Mouse (Mus musculus) A20 (cell line): ENCODE results near the gene Nkg7.

Experiments
- DNase-seq: peaks from one replicate; pipeline ENCODE4 v3.0.0-alpha.2; 2011; ENCODE audit warnings: low read depth, low spot score

The Nkg7 gene

DNA sequence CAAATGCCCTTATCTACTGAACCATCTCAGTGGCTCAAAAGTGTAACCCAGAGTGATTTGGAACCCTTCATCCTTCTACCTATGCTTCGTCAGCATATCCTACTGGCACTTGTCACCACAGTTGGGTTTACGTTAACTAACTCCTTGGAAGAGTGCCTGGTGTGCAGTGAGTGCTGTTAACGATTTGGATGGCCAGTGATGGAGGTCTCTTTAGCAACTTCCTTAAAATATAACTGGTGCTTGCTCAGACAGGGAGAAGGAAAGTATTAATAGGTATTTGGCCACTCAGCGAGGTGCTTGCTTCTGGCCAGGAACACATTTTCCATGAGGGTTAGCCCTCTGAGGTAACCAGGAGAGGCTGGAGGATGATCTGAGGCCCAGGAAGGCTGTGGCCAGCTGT is 10.9 kb downstream of the Nkg7 start:
- DNase-seq = no peak

DNA sequence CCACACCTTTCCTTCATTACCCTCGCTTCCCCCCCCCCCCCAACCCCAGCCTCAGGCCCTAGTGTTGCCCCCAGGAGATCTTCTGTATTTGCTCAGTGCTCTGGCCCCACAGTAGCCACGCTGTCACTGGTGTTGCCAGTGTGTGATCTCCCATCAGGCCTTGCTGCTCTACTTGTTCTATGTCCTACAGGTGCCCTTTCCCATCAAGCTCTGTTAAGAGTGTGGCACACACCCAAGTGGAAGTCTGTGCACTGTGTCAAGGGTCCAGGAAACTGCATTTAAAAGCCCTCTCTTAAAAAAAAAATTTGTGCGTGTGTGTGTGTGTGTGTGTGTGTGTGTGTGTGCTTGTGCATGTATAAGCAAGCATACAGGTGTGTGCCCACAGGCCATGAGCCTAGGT is 11.4 kb downstream of the Nkg7 start:
- DNase-seq = no peak

DNA sequence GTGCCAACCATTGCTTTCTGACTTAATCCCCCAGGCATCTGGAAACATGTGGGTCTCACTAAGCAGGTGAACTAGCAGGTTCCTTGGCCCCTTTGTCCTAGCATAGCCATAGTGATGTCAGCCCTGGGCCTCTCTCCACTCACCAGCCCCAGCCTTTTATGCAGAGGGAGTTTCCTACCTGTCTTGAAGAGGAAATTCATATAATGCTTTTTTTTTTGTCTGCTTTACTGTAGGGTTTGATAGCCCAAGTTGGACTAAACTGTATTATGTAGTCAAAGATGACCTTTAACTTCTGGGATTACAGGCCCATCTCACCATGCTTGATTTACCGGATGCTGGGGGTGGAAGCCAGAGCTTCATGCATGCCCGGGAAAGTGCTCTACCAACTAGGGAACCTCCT is 12.9 kb downstream of the Nkg7 start:
- DNase-seq = no peak

DNA sequence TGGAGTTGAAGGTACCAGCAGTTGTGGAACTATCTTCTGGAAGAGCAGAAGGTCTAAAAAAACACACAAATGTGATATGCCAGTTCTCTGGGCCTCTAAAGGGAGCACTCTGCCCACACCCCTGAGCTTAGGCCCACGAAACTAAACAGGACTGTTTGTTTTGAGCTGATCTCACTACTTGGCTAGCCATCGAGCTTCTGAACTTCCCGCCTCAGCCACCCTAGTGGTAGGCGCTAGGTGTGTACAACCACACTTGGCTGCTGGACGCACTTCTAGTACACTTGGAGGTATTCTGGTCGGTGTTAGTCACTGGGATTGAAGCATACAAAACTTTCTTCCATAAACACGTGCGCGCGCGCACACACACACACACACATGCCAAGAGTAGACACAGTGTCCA is 14.9 kb downstream of the Nkg7 start:
- no peak for DNase-seq

DNA sequence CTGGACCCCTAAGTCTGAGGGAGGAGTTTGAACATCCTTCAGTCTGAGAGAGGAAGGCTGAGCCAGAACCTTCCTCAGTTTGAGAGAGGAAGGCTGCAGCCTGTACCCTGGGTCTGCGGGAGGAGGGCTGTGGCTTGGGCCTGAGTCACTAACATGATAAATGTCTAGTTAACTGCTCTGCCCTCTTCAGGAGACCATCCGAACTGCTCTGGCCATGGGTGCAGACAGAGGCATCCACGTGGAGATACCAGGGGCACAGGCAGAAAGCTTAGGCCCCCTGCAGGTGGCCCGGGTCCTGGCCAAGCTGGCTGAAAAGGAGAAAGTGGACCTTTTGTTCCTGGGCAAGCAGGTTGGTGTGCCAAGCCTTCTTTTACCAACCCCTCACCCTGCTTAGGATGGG is 15.7 kb downstream of the Nkg7 start:
- DNase-seq = peak; percentile 30

DNA sequence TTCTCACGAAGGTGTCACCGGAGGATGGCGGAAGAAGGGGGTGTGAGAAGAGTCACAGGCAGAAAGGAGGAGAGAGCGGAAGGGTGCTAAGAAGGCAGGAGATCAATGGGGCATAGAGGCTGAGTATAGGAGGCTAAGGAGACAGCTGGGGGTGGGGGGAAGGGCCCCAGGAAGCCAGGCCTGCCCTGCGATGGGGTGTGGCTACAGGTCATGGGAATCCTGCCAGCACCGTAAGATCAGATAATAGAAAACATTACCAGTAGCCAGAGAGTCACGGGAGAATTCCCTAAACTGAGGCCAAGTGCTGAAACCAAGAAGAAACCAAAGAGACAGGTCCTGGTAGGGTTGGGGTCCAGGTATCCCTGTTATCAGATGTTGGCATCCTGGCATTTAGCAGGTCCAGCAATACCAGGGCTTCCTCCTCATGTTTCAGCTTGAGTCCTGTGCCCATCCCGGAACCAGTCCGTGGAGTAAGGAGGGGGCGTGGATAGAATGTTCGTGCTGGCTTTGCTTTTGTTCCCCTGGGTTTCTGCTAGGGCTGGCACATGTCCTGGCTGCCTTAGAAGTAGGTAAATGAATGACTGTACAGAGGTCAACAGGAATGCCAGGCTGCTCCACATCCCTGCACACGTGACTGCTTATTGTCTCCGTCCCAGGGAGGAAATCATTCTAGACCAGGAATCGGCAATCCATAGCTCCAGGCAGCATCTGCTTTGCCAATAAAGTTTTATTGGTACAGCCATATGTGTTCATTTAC is 16.9 kb downstream of the Nkg7 start:
- no peak for DNase-seq

DNA sequence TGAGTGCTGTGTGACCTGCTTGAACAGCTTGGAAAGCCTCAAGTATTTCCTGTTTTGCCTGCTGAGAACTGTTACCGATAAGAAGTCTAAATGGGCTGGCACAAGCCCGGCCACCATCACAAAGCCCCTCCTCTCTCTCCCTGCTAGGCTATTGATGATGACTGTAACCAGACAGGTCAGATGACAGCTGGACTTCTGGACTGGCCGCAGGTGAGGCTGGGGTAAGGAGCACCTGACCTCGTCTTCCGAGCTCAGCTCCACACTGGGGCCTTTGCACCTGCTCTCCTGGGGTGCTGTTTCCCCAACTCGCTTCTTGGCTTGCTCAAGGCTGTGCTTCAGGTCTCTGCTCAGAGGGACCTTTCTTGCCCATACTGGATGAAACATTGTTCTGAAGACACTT is 17.5 kb downstream of the Nkg7 start:
- DNase-seq = no peak

DNA sequence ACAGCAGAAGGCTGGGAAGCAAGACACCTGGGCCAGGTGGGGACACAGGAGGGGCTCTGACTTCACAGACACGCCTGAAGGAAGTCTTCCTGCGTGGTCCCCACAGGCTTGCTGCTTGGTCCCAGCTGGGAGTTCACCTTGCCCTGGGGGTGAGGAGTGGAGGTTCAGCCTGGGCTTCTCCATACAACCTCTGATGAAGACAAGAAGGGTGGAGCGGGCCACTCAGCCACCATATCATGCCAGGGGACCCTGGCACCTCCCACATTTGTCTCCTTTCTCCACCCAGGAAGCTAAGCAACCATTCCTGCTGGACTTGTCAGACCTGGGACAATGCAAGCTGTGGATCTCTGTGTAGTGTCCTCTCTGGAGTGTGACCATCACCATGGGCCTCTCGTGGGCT is 26.0 kb downstream of the Nkg7 start, which contains the start of gene Vsig10l:
TSS of gene Vsig10l (plus strand) at position 301 of the 400 bp plus-strand sequence.
- DNase-seq = no peak

DNA sequence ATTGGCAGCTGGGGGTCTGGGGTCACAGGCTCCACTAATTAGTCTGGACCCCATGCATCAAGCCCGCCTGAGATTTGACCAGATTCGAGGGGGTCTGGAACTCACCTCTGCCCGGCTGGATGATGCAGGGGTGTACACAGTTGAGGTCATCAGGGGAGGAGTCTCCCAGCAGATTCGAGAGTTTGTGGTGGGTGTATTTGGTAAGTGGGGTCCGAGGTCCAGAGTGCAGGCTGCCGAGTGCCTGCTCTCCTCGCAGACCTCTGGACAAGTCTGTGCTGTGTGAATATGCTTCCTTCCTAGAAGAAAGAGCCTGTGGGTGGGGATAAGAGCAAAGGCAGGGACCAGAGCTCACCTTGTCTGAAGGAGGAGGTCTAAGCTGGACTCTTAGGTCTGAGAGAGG is 27.1 kb downstream of the Nkg7 start:
- DNase-seq = no peak

DNA sequence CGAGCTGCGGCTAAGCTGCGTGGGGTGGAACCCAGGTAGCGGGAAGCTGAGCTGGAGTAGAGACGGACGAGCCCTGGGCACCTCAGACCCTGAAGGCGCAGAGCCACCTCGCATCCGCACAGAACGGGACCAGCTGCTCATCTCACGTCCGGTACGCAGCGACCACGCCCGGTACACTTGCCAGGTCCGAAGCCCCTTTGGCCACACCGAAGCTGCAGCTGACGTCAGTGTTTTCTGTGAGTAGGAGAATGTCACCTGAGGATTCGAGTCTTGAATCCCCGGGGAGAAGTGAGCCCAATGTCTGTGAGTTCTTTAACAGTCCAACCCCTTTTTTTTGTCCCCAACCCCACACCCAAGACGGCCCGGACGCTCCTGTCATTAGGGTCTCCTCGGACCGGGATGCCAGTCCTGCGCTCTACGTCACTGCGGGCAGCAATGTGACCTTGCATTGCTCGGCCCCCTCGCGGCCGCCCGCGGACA is 28.0 kb downstream of the Nkg7 start:
- no peak for DNase-seq

DNA sequence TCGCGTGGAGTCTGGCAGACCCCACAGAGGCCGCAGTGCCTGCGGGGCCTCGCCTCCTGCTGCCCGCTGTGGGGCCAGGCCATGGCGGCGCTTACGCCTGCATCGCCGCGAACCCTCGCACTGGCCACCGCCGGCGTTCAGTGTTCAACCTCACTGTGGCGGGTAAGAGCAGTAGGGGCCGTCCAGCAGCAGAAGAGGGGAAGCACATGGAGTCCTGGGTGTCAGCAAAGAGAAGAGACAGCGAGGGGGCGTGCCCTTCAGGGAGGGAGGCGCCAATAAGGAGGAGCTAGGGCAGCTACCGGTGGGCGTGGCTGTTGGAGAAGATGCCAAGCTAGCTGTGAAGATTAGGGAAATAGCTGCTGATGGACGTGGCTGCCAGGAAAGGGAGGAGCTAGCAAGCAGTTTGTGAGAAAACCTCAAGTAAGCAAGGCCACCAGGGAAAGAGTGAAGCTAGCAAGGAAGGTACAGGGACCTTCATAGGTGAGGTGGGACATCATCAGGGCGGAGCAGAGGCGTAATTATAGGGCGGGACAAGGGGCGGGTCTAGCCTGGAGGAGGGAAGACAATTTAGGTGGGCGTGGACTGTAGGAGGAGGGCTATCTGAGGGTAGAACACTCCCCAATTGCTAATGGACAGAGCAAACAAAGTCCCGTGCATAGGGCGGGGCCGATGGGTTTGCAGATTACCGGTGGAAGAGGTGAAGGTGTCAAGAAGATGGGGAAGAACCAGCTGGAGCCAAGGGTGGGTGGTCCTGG is 28.6 kb downstream of the Nkg7 start:
- peak; percentile 98 for DNase-seq

DNA sequence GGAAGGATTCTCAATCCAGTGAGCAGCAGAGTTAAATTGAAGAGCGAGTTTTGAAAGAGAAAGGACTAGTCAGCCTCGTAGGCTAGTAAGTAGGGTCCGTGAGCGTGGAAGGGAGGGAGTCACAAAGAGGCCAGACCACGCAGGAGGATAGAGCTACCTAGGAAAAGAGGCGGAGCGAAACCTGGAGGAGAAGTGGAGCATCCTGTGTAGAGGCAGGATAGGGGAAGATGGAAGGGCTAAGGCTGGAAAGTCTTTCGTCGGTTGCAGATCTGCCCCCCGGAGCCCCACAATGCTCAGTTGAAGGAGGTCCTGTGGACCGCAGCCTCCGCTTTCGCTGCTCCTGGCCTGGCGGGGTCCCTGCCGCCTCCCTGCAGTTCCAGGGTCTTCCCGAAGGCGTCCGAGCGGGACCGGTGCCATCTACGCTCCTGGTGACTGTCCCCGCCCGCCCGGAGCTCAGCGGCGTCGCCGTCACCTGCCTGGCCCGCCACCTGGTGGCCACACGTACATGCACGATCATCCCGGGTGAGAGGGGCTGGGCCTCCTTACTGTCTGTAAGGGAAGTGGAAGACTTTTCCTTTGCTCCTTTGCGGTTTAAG is 29.3 kb downstream of the Nkg7 start:
- DNase-seq = peak; percentile 86

DNA sequence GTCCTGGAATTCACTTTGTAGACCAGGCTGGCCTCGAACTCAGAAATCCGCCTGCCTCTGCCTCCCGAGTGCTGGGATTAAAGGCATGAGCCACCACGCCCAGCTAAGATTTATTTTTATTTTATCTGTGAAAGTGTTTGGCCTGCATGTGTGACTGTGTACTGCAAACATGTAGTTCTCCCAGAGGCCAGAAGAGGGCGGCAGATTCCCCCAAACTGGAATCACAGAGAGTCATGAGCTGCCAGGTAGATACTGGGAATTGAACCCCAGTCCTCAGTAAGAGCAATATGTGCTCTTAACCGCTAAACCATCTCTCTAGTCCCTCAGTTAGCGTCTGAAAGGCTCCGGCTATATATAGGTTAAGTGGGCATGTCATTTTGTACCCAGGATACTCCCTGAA is 33.5 kb downstream of the Nkg7 start:
- DNase-seq = peak; percentile 65

DNA sequence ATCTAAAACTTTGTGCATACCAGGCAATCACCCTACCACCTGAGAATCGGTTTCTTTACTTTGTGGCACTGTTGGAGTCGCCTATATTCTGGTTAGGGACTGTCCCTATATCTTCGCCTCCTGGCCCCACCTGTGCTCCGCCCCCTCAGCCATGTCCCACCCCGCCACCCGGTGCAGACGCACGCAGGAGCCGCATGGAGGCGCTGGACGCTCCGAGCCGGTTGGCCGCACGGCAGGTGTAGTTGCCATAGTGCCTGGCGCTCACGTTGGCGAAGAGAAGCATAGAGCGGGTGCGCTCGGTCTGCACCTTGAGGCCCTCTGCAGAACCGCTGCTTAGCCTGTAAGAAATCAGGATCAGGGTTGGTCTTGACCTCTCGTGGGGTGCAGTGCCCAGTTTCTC is 38.8 kb downstream of the Nkg7 start:
- DNase-seq = peak; percentile 88

DNA sequence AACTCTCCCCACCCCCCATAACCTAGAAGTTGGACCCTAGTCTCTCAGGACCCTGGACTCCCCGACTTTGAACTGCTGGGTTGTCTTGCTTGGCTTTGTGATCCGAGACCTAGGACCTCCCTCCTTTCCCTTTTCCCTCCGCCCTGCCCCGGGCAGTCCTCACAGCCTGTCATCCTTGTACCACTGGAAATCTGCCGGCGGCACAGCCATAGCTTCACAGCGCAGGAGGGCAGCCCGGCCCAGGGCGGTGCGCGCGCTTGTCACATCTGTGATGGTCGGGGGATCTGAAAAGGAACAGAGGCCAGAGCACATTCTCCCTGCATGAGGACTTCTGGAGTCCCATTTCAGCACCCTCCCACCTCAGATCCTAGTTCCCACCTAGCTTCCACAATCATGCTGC is 39.5 kb downstream of the Nkg7 start:
- no peak for DNase-seq

DNA sequence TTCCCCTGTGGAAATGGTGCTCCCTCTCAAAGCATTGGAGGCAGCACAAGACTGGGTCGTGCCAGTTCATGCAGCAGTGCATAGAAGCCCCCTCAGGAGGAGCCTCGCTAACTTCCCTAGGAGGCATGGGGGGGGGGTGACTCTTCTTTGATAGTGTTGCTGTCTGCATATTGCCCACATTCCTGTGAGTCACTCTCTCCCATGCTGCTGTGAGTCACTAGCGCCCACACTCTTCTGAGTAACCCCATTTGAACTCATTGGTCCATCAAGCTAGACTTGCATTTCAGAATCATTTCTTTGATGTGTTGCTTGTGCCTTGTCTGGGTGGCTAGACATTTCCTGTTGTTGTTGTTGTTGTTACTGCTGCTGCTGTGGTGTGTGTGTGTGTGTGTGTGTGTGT is 44.3 kb downstream of the Nkg7 start:
- no peak for DNase-seq

DNA sequence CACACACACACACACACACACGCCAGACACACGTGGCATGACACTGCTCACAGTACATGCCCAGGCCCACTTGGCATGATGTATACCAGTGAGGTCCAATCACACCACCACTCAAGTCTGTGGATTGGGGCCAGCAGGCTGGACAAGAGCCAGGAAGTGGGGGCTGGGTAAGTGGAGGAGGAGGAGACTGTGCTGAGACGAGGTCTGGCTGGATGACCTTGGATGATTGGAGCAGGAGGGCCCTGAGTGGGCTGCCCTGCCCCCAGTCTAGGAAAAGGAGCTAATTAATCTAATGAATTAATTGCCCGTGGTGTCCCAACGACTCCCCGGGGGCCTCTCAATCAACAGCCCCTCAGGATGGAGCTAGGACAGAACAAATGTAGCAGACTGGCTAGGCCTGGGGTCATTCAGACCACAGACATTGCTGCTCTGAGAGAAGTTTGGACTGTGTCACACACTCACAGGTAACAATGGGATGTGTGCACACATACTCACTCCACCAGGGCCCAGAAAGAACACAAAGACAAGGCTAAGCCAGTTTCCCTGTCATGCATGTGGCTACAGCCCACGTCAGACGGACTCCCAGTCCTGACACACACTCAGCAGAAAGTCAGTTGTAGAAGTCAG is 45.3 kb downstream of the Nkg7 start:
- DNase-seq = no peak

DNA sequence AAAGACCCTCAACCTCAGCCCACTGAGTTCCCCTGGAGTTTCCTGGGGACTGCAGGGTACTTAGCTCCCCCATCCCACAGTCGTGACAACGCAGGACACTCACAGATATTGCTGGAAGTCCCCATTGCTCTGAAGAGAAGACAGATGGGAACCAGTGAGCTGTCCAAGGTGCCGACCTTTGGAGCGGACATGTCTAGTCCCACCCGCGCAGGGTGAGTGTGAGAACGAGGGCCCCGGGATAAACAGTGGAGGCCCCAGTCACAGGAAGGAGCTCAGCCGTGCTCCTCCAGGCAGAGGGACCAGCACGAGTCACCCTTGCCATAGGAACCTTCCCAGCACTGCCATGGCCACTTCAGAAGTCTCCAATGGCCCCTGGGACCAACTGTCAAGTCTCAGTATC is 46.4 kb downstream of the Nkg7 start:
- no peak for DNase-seq
